Mouse (Mus musculus): Measurements from ENCODE around the gene Zfp512. TPM values are rescaled to one million over a fixed set of nuclear protein-coding genes. Genes with fewer than 3 reads are reported as not detected.
"Not testable (repeated sequence)": the region's sequence is repeated elsewhere in the genome, so short reads cannot be mapped to it uniquely, and the experiment has no call there.

Zfp512 gene
- total RNA-seq, 2 experiments from 2014 or later: 49.1 to 54.1 TPM

GRCm38 (mm10) chr5:31494513-31495297 is 42.5 kb downstream of the Zfp512 start, which contains the start of gene Gpn1:
Gene Gpn1 (plus strand): TSS chr5:31494741.
- Histone ChIP-seq H3K4me3 (peak within 1 kb of the TSS; percentile 91), H3K27ac (peak within 1 kb of the TSS; percentile 80)
- no peak for TF ChIP-seq CTCF (conservative IDR thresholded peaks at IDR 0.05)
- peak; percentile 89 to 95 for DNase-seq (ENCODE audit: low spot score in 2 of 2)

GRCm38 (mm10) chr5:31504843-31505242 is 52.6 kb downstream of the Zfp512 start:
- TF ChIP-seq CTCF (conservative IDR thresholded peaks at IDR 0.05): no peak
- no peak overlapping the region for H3K4me3 ChIP-seq
- H3K27ac ChIP-seq: no peak overlapping the region
- no peak for DNase-seq (ENCODE audit: low spot score in 2 of 2)

GRCm38 (mm10) chr5:31512481-31512880 is 60.2 kb downstream of the Zfp512 start:
- DNase-seq (ENCODE audit: low spot score in 2 of 2): no peak
- Histone ChIP-seq H3K27ac (no peak overlapping the region), H3K4me3 (no peak overlapping the region)
- no peak for TF ChIP-seq CTCF (conservative IDR thresholded peaks at IDR 0.05)

- Histone ChIP-seq H3K4me3 (no peak overlapping the region), H3K27ac (no peak overlapping the region)
- TF ChIP-seq CTCF (conservative IDR thresholded peaks at IDR 0.05): no peak
- no peak for DNase-seq (ENCODE audit: low spot score in 2 of 2)
These were observed 68.3 kb downstream of the Zfp512 start for GRCm38 (mm10) chr5:31520556-31520955.

- peak; percentile 59 to 73 for DNase-seq (ENCODE audit: low spot score in 2 of 2)
- Histone ChIP-seq H3K4me3 (peak within 1 kb of the TSS; percentile 86), H3K27ac (peak within 1 kb of the TSS; percentile 97)
- no peak for TF ChIP-seq CTCF (conservative IDR thresholded peaks at IDR 0.05)
These were observed 74.3 kb downstream of the Zfp512 start, which contains the start of gene Slc4a1ap for GRCm38 (mm10) chr5:31526354-31527116. Gene Slc4a1ap (plus strand): TSS chr5:31526995.

GRCm38 (mm10) chr5:31527117-31527680 is 75.0 kb downstream of the Zfp512 start:
- DNase-seq (ENCODE audit: low spot score in 2 of 2): no peak
- Histone ChIP-seq H3K27ac (peak overlapping the region; percentile 97), H3K4me3 (peak overlapping the region; percentile 86)
- no peak for TF ChIP-seq CTCF (conservative IDR thresholded peaks at IDR 0.05)

- peak within 1 kb of the TSS; percentile 86 for H3K4me3 ChIP-seq
- peak within 1 kb of the TSS; percentile 97 for H3K27ac ChIP-seq
- not testable (repeated sequence) for DNase-seq (ENCODE audit: low spot score in 2 of 2)
These were observed 75.5 kb downstream of the Zfp512 start, which contains the start of gene Supt7l for GRCm38 (mm10) chr5:31527707-31528106. Gene Supt7l (minus strand): TSS chr5:31527807.

GRCm38 (mm10) chr5:31528560-31528959 is 76.3 kb downstream of the Zfp512 start:
- DNase-seq (ENCODE audit: low spot score in 2 of 2): no peak
- H3K4me3 ChIP-seq: no peak overlapping the region
- peak; percentile 27; the same call in 1 of the 2 replicates for TF ChIP-seq CTCF (conservative IDR thresholded peaks at IDR 0.05)
- H3K27ac ChIP-seq: no peak overlapping the region

Other genes starting within 250 kb of the Zfp512 start
- 10 to 100 TPM; 71.3 to 74.8 TPM for gene Ppm1g, start 231.7 kb upstream of the Zfp512 start, total RNA-seq (2021)
- gene Nrbp1, start 211.6 kb upstream of the Zfp512 start, total RNA-seq (2021): 10 to 100 TPM; 81.2 to 89.4 TPM
- gene Gm9970, start 211.2 kb upstream of the Zfp512 start, total RNA-seq (2021): under 1 TPM in 1 of 2 experiments, not detected in 1; 0.74 TPM
- 1 to 10 TPM; 3.2 to 4.0 TPM for gene Krtcap3, start 200.7 kb upstream of the Zfp512 start, total RNA-seq (2021)
- 10 to 100 TPM; 80.9 to 96.8 TPM for gene Ift172, start 161.3 kb upstream of the Zfp512 start, total RNA-seq (2021)
- gene Fndc4, start 156.4 kb upstream of the Zfp512 start, total RNA-seq (2021): 100 to 1,000 TPM; 180 to 215 TPM
- gene Gckr, start 155.0 kb upstream of the Zfp512 start, total RNA-seq (2021): not detected
- gene 4930548H24Rik, start 33.3 kb downstream of the Zfp512 start, total RNA-seq (2021): under 1 TPM in 1 of 2 experiments, not detected in 1; 0.20 TPM
- gene Gpn1, start 42.3 kb downstream of the Zfp512 start, total RNA-seq (2021): 10 to 100 TPM; 34.0 to 34.8 TPM
- 10 to 100 TPM; 51.9 to 53.8 TPM for gene Slc4a1ap, start 74.6 kb downstream of the Zfp512 start, total RNA-seq (2021)
- gene Supt7l, start 75.4 kb downstream of the Zfp512 start, total RNA-seq (2021): 10 to 100 TPM; 19.6 TPM
- 10 to 100 TPM; 82.1 to 99.8 TPM for gene Mrpl33, start 144.5 kb downstream of the Zfp512 start, total RNA-seq (2021)
- 1 to 10 TPM; 4.0 to 4.4 TPM for gene Rbks, start 245.2 kb downstream of the Zfp512 start, total RNA-seq (2021)
- 10 to 100 TPM; 49.3 to 50.4 TPM for gene Babam2, start 245.3 kb downstream of the Zfp512 start, total RNA-seq (2021)